Mouse (Mus musculus): Measurements from ENCODE around the gene Gm572.

- no peak for TF ChIP-seq CTCF (IDR thresholded peaks at IDR 0.05; ENCODE audit: insufficient read depth, low read depth, low read length)
- no peak for TF ChIP-seq POLR2A (IDR thresholded peaks at IDR 0.05; ENCODE audit: insufficient read depth, low read depth, low read length)
These were observed 47.2 kb upstream of the Gm572 start for GRCm38 (mm10) chr4:148595916-148596315.

Measured in olfactory bulb, adult 2 months (tissue).